Comparison of ENCODE assay signal across 22 mouse cellular contexts in the genomic region with DNA sequence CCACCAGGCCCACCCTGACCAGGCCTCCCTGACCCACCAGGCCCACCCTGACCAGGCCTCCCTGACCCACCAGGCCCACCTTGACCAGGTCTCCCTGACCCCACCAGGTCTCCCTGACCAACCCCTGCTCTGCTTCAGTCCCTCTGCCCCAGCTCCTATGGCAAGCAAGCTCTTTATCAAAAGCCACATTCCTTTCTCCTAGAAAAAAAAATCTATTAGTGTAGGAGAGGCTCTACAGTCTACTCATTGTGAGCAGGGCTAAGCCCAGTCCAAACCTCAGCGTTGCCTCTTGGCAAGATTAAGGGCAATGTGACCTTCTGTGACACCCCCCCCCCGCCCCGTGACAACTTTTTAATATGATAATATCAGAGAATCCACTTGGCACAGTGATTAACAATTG. TPM values are rescaled to one million over a fixed set of nuclear protein-coding genes. Genes with fewer than 3 reads are reported as not detected.
A peak's percentile ranks its signal among the peaks of the same experiment; 100 is the strongest.
DNase-seq lines count a peak whose midpoint lies in the region; ATAC-seq and TF ChIP-seq lines count a peak whose summit lies in the region.
"Had no signal": no experiment of that assay in that cellular context is flagged by ENCODE, and none has a peak within 500 bp of the region (broad histone marks: within the 10 kb centered on the region; RNA-seq: fewer than 3 reads in every experiment).

No protein-coding gene starts in this region.

- peak; percentile 63; the same call in 1 of the 2 replicates for ATAC-seq in heart, embryonic 12.5 days (ENCODE audit: insufficient number of reproducible peaks, low FRiP score)
- no peak for ATAC-seq in heart, embryonic 11.5 days (replicated peaks; ENCODE audit: insufficient number of reproducible peaks, low FRiP score, low TSS enrichment)
- ATAC-seq in heart, embryonic 15.5 days (replicated peaks; ENCODE audit: insufficient number of reproducible peaks, insufficient read depth, low FRiP score, low read depth): no peak
- peak; percentile 29; the same call in 1 of the 2 replicates for ATAC-seq in lung, embryonic 15.5 days (ENCODE audit: borderline replicate concordance, extremely low read depth, low FRiP score, low TSS enrichment)
- ATAC-seq: forebrain, embryonic 14.5 days had no signal

- TF ChIP-seq CTCF in heart, adult 2 months (IDR thresholded peaks at IDR 0.05): no peak

- no peaks in the 10 kb centered on the region for H3K36me3 ChIP-seq in heart, embryonic 12.5 days
- no peaks in the 10 kb centered on the region for H3K36me3 ChIP-seq in heart, embryonic 11.5 days (ENCODE audit: control insufficient read depth, insufficient read depth, low read length)
- no peaks in the 10 kb centered on the region for H3K36me3 ChIP-seq in heart, embryonic 15.5 days
- H3K36me3 ChIP-seq in heart, adult 2 months (ENCODE audit: control insufficient read depth, insufficient read depth, low read length): no peaks in the 10 kb centered on the region
- no peaks in the 10 kb centered on the region for H3K36me3 ChIP-seq in lung, embryonic 15.5 days
- H3K36me3 ChIP-seq: embryonic facial prominence, embryonic 13.5 days; embryonic facial prominence, embryonic 15.5 days; forebrain, embryonic 10.5 days; forebrain, embryonic 12.5 days had no signal

- peaks cover 26% of the 10 kb centered on the region for H3K4me1 ChIP-seq in heart, embryonic 12.5 days (replicated peaks)
- no peaks in the 10 kb centered on the region; the same call in 1 of the 2 replicates for H3K4me1 ChIP-seq in heart, embryonic 11.5 days (ENCODE audit: control insufficient read depth, insufficient read depth, low read length)
- peaks cover 10% of the 10 kb centered on the region; the same call in 1 of the 2 replicates for H3K4me1 ChIP-seq in heart, embryonic 15.5 days (replicated peaks)
- H3K4me1 ChIP-seq in heart, adult 2 months (ENCODE audit: control insufficient read depth, insufficient read depth, low read length): no peaks in the 10 kb centered on the region
- no peaks in the 10 kb centered on the region for H3K4me1 ChIP-seq in lung, embryonic 15.5 days
- H3K4me1 ChIP-seq: embryonic facial prominence, embryonic 13.5 days; embryonic facial prominence, embryonic 15.5 days; forebrain, embryonic 12.5 days had no signal

- H3K27ac ChIP-seq in heart, embryonic 12.5 days (ENCODE audit: poor library complexity, severe bottlenecking): peak overlapping the region; percentile 63
- no peak overlapping the region for H3K27ac ChIP-seq in heart, embryonic 11.5 days (ENCODE audit: low read depth, low read length)
- H3K27ac ChIP-seq in heart, embryonic 15.5 days: peak overlapping the region; percentile 37
- no peak overlapping the region for H3K27ac ChIP-seq in heart, adult 2 months
- H3K27ac ChIP-seq in lung, embryonic 15.5 days: no peak overlapping the region
- H3K27ac ChIP-seq: embryonic facial prominence, embryonic 13.5 days; embryonic facial prominence, embryonic 15.5 days; forebrain, embryonic 10.5 days; forebrain, embryonic 12.5 days had no signal

- WGBS in heart, embryonic 12.5 days: 36% methylated on average over 3 of the region's 3 CpGs
- 36% methylated on average over 3 of the region's 3 CpGs for WGBS in heart, embryonic 11.5 days (ENCODE audit: insufficient replicate concordance)
- 27% methylated on average over 3 of the region's 3 CpGs for WGBS in heart, embryonic 15.5 days
- WGBS in heart, adult 2 months: 40% methylated on average over 3 of the region's 3 CpGs
- 43% methylated on average over 3 of the region's 3 CpGs for WGBS in lung, embryonic 15.5 days

- no peak overlapping the region for H3K4me2 ChIP-seq in heart, embryonic 12.5 days
- H3K4me2 ChIP-seq in heart, embryonic 11.5 days: no peak overlapping the region
- H3K4me2 ChIP-seq in heart, embryonic 15.5 days: no peak overlapping the region
- H3K4me2 ChIP-seq in lung, embryonic 15.5 days: no peak overlapping the region
- H3K4me2 ChIP-seq: embryonic facial prominence, embryonic 13.5 days; embryonic facial prominence, embryonic 15.5 days; forebrain, embryonic 12.5 days had no signal

- no peak overlapping the region for H3K9ac ChIP-seq in heart, embryonic 12.5 days
- no peak overlapping the region for H3K9ac ChIP-seq in heart, embryonic 11.5 days (ENCODE audit: low read depth, low read length)
- no peak overlapping the region for H3K9ac ChIP-seq in heart, embryonic 15.5 days
- H3K9ac ChIP-seq in heart, adult 2 months (ENCODE audit: low read depth, low read length): no peak overlapping the region
- no peak overlapping the region for H3K9ac ChIP-seq in lung, embryonic 15.5 days
- H3K9ac ChIP-seq: embryonic facial prominence, embryonic 13.5 days; embryonic facial prominence, embryonic 15.5 days; forebrain, embryonic 12.5 days had no signal

- no peak for TF ChIP-seq POLR2A in heart, adult 2 months (IDR thresholded peaks at IDR 0.05; ENCODE audit: insufficient read depth, low read depth, low read length)

- no peaks in the 10 kb centered on the region for H3K9me3 ChIP-seq in heart, embryonic 12.5 days (replicated peaks)
- H3K9me3 ChIP-seq in heart, embryonic 11.5 days (replicated peaks; ENCODE audit: control insufficient read depth, low read length): no peaks in the 10 kb centered on the region
- H3K9me3 ChIP-seq in heart, embryonic 15.5 days (replicated peaks): no peaks in the 10 kb centered on the region
- H3K9me3 ChIP-seq in lung, embryonic 15.5 days: no peaks in the 10 kb centered on the region
- H3K9me3 ChIP-seq: embryonic facial prominence, embryonic 13.5 days; embryonic facial prominence, embryonic 15.5 days; forebrain, embryonic 10.5 days; forebrain, embryonic 12.5 days had no signal

- TF ChIP-seq EP300 in heart, adult 2 months (IDR thresholded peaks at IDR 0.05; ENCODE audit: insufficient read depth, low read depth, low read length): no peak

- H3K79me2 ChIP-seq in heart, adult 2 months (replicated peaks; ENCODE audit: control insufficient read depth, insufficient read depth, low read length): no peaks in the 10 kb centered on the region

- intact Hi-C loops in heart, adult 2 months (cut with DNase I): loop anchor here (5.0 kb wide), 2 partner anchors 453 to 548 kb away; no protein-coding TSS in a partner anchor

- H3K4me3 ChIP-seq in heart, embryonic 12.5 days: no peak overlapping the region
- H3K4me3 ChIP-seq in heart, embryonic 11.5 days (ENCODE audit: low read depth, low read length): no peak overlapping the region
- H3K4me3 ChIP-seq in heart, embryonic 15.5 days: no peak overlapping the region
- H3K4me3 ChIP-seq in heart, adult 2 months: no peak overlapping the region
- H3K4me3 ChIP-seq in lung, embryonic 15.5 days: no peak overlapping the region
- H3K4me3 ChIP-seq: embryonic facial prominence, embryonic 13.5 days; embryonic facial prominence, embryonic 15.5 days; erythroblast, embryonic 14.5 days; forebrain, embryonic 10.5 days; forebrain, embryonic 12.5 days had no signal

- no peaks in the 10 kb centered on the region for H3K27me3 ChIP-seq in heart, embryonic 12.5 days (replicated peaks)
- H3K27me3 ChIP-seq in heart, embryonic 11.5 days (ENCODE audit: control insufficient read depth, insufficient read depth, low read length): no peaks in the 10 kb centered on the region
- no peaks in the 10 kb centered on the region for H3K27me3 ChIP-seq in heart, embryonic 15.5 days
- no peaks in the 10 kb centered on the region for H3K27me3 ChIP-seq in heart, adult 2 months (ENCODE audit: control insufficient read depth, insufficient read depth, low read length)
- no peaks in the 10 kb centered on the region for H3K27me3 ChIP-seq in lung, embryonic 15.5 days
- H3K27me3 ChIP-seq: embryonic facial prominence, embryonic 13.5 days; embryonic facial prominence, embryonic 15.5 days; forebrain, embryonic 12.5 days had no signal

- DNase-seq in heart, adult 2 months: no peak
- DNase-seq in lung, postnatal 10 days: no peak
- DNase-seq: adrenal gland, adult 2 months; adrenal gland, postnatal 10 days; adrenal gland, postnatal 25 days; cerebellum, adult 11 months; cerebellum, adult 18-20 months; cerebellum, adult 8-10 months; cerebellum, adult 9-11 months; cerebellum, postnatal 14 days; cerebellum, postnatal 36 days; embryo, embryonic 11 days had no signal

RNA-seq across cellular contexts. Expression of a gene that starts 48.3 kb away (rescaled TPM):
- polyA plus RNA-seq in heart, embryonic 12.5 days (2016; fragmentation: Nextera tagmentation; extraction: Ambion mirVana): 35.6 and 36.9 TPM in 2 replicates
- 30.5 and 37.6 TPM in 2 replicates for polyA plus RNA-seq in heart, embryonic 11.5 days (2014; fragmentation: Nextera tagmentation; extraction: Ambion mirVana)
- polyA plus RNA-seq in heart, embryonic 15.5 days (2015; fragmentation: Nextera tagmentation; extraction: Ambion mirVana): 35.7 and 37.9 TPM in 2 replicates
- total RNA-seq in heart, adult 2 months (2021): 10 to 100 TPM; 79.9 to 91.2 TPM
- polyA plus RNA-seq in heart, adult 2 months (2012; rRNA removed): 33.0 and 51.1 TPM in 2 replicates
- polyA plus RNA-seq in lung, embryonic 15.5 days (2015; fragmentation: Nextera tagmentation; extraction: Ambion mirVana): 43.6 and 50.9 TPM in 2 replicates

RNA-seq across cellular contexts. Expression of a gene that starts 49.4 kb away (rescaled TPM):
- 93.3 and 100 TPM in 2 replicates for polyA plus RNA-seq in heart, embryonic 12.5 days (2016; fragmentation: Nextera tagmentation; extraction: Ambion mirVana)
- polyA plus RNA-seq in heart, embryonic 11.5 days (2014; fragmentation: Nextera tagmentation; extraction: Ambion mirVana): 103 and 105 TPM in 2 replicates
- 69.2 and 77.6 TPM in 2 replicates for polyA plus RNA-seq in heart, embryonic 15.5 days (2015; fragmentation: Nextera tagmentation; extraction: Ambion mirVana)
- total RNA-seq in heart, adult 2 months (2021): 10 to 100 TPM; 40.3 to 42.9 TPM
- polyA plus RNA-seq in heart, adult 2 months (2012; rRNA removed): 51.0 and 76.1 TPM in 2 replicates
- 105 and 110 TPM in 2 replicates for polyA plus RNA-seq in lung, embryonic 15.5 days (2015; fragmentation: Nextera tagmentation; extraction: Ambion mirVana)

Comparison
In these comparisons a context has a peak if more than half of its experiments do, and no peak if none do; other contexts are left out.
1. ATAC-seq: peak in heart, embryonic 12.5 days (single experiment) and lung, embryonic 15.5 days (single experiment); none in heart, embryonic 11.5 days (single experiment) and heart, embryonic 15.5 days (single experiment).
2. H3K27ac ChIP-seq: peak in heart, embryonic 12.5 days (single experiment) and heart, embryonic 15.5 days (single experiment); none in heart, embryonic 11.5 days (single experiment), heart, adult 2 months (single experiment) and lung, embryonic 15.5 days (single experiment).